Mouse (Mus musculus) limb, embryonic 13.5 days (tissue): Measurements from ENCODE around the gene Gtf2ird2. TPM values are rescaled to one million over a fixed set of nuclear protein-coding genes. Genes with fewer than 3 reads are reported as not detected.

Experiments used
- ATAC-seq: fragments of 200-750 bp; cut with Nextera tagmentation; 2 replicates; pipeline ENCODE4 v1.8.0; 2017; ENCODE audit warnings: low read depth, moderate number of reproducible peaks, moderate TSS enrichment; ENCODE audit not compliant: low FRiP score
- H3K27ac ChIP-seq: fragments of 300-500 bp; sonication (generic); 2 replicates; pipeline ENCODE4 v1.5.1; 2015; ENCODE audit warnings: inconsistent platforms, mild to moderate bottlenecking, moderate library complexity
- H3K27me3 ChIP-seq: fragments of 300-500 bp; sonication (generic); 2 replicates; pipeline ENCODE4 v1.6.1; 2015; ENCODE audit warnings: mild to moderate bottlenecking, inconsistent platforms
- H3K36me3 ChIP-seq: fragments of 300-500 bp; sonication (generic); 2 replicates; pipeline ENCODE4 v1.6.1; 2015; ENCODE audit warnings: inconsistent platforms, mild to moderate bottlenecking, moderate library complexity
- H3K4me1 ChIP-seq: fragments of 300-500 bp; sonication (generic); 2 replicates; pipeline ENCODE4 v1.6.1; 2015; ENCODE audit warnings: inconsistent platforms
- H3K4me2 ChIP-seq: fragments of 300-500 bp; sonication (generic); replicated peaks from 2 replicates; pipeline ENCODE4 v1.6.1; 2015; ENCODE audit warnings: inconsistent platforms, mild to moderate bottlenecking, moderate library complexity
- H3K4me3 ChIP-seq: fragments of 300-500 bp; sonication (generic); 2 replicates; pipeline ENCODE4 v1.5.1; 2015; ENCODE audit warnings: moderate library complexity, mild to moderate bottlenecking, inconsistent platforms
- H3K9ac ChIP-seq: fragments of 300-500 bp; sonication (generic); 2 replicates; pipeline ENCODE4 v1.6.1; 2015; ENCODE audit warnings: mild to moderate bottlenecking, inconsistent platforms
- H3K9me3 ChIP-seq: fragments of 300-500 bp; sonication (generic); 2 replicates; pipeline ENCODE4 v1.6.1; 2016; ENCODE audit warnings: inconsistent platforms
- WGBS: fragments of 180-500 bp; shearing (Covaris S2); methylation state at CpG from one replicate; pipeline ENCODE4 v1.1.7; 2015; 5-methylcytosine and 5-hydroxymethylcytosine counted together
- polyA plus RNA-seq: library from polyadenylated mRNA; unstranded; fragments of >200 nt; fragmentation: Nextera tagmentation; extraction: Ambion mirVana; gene quantifications from 2 replicates; pipeline ENCODE4 v1.2.1, GENCODE M21; 2015

The Gtf2ird2 gene
- polyA plus RNA-seq, 1 experiment from 2014 or later, result 11.0 TPM

DNA sequence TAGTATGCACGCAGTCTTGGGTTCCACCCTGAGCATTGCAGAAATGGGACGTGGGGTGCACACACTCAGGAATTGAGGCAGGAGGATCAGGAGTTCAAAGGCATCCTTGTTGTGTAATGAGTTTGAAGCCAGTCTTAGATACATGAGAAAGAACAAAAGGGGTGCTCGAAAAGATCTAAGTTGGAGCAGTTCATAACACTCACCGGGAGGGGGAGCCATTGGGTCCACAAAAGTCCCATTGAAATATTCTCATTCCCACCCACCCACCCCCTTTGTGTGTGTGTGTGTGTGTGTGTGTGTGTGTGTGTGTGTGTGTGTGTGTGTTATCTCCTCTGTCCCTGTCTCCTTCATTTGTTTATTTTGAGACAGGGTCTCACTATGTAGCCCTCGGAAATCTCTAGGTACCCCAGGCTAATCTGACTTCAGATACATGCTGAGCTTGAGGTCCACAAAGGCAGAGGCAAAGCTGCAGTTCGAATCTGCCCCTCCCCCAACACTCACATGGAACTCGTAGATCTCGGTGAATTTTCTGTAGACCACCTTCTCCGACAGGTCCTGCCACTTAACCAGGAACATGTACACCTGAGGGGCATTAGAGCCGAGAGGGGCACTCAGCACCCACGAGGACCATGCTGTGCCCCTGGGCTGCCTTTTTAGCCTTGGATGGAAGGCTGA is 43.9 kb downstream of the Gtf2ird2 start:
- Histone ChIP-seq H3K4me2 (no peak overlapping the region), H3K27me3 (peaks cover 7% of the 10 kb centered on the region), H3K27ac (no peak overlapping the region), H3K4me3 (no peak overlapping the region), H3K4me1 (peaks cover 22% of the 10 kb centered on the region), H3K36me3 (no peaks in the 10 kb centered on the region), H3K9me3 (no peaks in the 10 kb centered on the region), H3K9ac (no peak overlapping the region)
- ATAC-seq, result no peak
- WGBS, result 33% methylated on average over 11 of the region's 11 CpGs

- Histone ChIP-seq H3K9me3 (no peaks in the 10 kb centered on the region), H3K27ac (no peak overlapping the region), H3K4me1 (peaks cover 27% of the 10 kb centered on the region), H3K27me3 (peaks cover 3% of the 10 kb centered on the region; the same call in 1 of the 2 replicates), H3K4me3 (no peak overlapping the region), H3K4me2 (no peak overlapping the region), H3K9ac (no peak overlapping the region), H3K36me3 (no peaks in the 10 kb centered on the region)
- 83% methylated on average over 6 of the region's 6 CpGs for WGBS
- ATAC-seq, result no peak
Observed at GRCm38 (mm10) chr5:134228249-134228638, 44.4 kb downstream of the Gtf2ird2 start.

GRCm38 (mm10) chr5:134229391-134229790 is 45.6 kb downstream of the Gtf2ird2 start, which contains the start of gene Ncf1:
TSS of gene Ncf1 (minus strand) at chr5:134229625.
- Histone ChIP-seq H3K27ac (no peak within 1 kb of the TSS), H3K4me1 (peaks cover 39% of the 10 kb centered on the region), H3K4me3 (no peak within 1 kb of the TSS), H3K9ac (no peak within 1 kb of the TSS), H3K36me3 (no peaks in the 10 kb centered on the region), H3K4me2 (no peak within 1 kb of the TSS), H3K9me3 (no peaks in the 10 kb centered on the region), H3K27me3 (no peaks in the 10 kb centered on the region)
- WGBS, result 85% methylated on average over 7 of the region's 7 CpGs
- ATAC-seq, result no peak

DNA sequence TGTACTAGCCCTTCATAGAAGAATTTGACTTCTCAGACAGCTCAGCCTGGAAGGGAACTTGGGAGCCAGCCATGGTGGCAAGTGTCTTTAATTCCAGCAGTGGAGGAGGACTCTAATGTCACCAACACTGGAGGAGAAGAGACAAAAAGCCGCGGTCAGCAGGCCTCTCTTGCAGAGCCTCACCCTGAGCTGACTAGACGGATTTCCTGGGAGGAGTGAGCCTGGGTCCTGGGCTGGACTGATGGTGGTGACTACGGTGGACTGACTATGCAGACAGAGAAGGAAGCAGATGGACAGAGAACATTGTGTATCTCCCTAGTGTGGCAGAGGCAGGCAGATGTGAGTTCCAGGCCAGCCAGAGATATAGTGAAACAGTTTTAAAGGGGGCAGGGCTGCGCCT is 47.6 kb downstream of the Gtf2ird2 start:
- Histone ChIP-seq H3K4me1 (peaks cover 53% of the 10 kb centered on the region), H3K9ac (no peak overlapping the region), H3K4me3 (no peak overlapping the region), H3K9me3 (no peaks in the 10 kb centered on the region), H3K36me3 (peaks cover 9% of the 10 kb centered on the region), H3K4me2 (no peak overlapping the region), H3K27ac (no peak overlapping the region), H3K27me3 (no peaks in the 10 kb centered on the region)
- WGBS, result 82% methylated on average over 5 of the region's 5 CpGs
- no peak for ATAC-seq

DNA sequence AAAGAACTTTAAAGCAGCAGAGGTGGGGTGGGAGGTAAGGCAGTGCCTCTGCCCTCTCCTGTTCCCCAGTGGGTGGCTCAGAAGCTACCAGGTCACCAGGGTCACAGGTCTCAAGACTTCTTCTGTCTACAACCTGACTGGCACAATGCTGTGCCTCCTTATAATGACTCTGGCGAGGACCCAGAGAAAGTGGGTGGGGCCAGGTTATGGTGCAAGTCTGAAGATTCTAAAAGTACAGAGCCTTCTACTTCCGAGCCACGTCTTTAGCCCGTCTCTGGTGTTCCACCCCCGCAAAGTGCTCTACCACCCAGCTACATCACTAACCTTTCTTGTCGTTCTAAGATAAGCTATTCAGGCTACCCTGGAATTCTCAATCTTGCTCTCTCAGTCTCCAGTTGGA is 48.3 kb downstream of the Gtf2ird2 start:
- Histone ChIP-seq H3K9me3 (no peaks in the 10 kb centered on the region), H3K4me3 (no peak overlapping the region), H3K4me2 (no peak overlapping the region), H3K4me1 (peaks cover 50% of the 10 kb centered on the region), H3K27me3 (no peaks in the 10 kb centered on the region), H3K36me3 (peaks cover 16% of the 10 kb centered on the region), H3K27ac (no peak overlapping the region), H3K9ac (no peak overlapping the region)
- WGBS, result 54% methylated on average over 6 of the region's 6 CpGs
- no peak for ATAC-seq

GRCm38 (mm10) chr5:134232568-134232967 is 48.7 kb downstream of the Gtf2ird2 start:
- no peaks in the 10 kb centered on the region for H3K27me3 ChIP-seq
- peaks cover 47% of the 10 kb centered on the region for H3K4me1 ChIP-seq
- no peaks in the 10 kb centered on the region for H3K9me3 ChIP-seq
- ATAC-seq, result no peak
- peaks cover 21% of the 10 kb centered on the region for H3K36me3 ChIP-seq
- H3K4me2 ChIP-seq, result no peak overlapping the region
- 13% methylated on average over 7 of the region's 7 CpGs for WGBS
- no peak overlapping the region for H3K27ac ChIP-seq
- no peak overlapping the region for H3K4me3 ChIP-seq
- H3K9ac ChIP-seq, result no peak overlapping the region

DNA sequence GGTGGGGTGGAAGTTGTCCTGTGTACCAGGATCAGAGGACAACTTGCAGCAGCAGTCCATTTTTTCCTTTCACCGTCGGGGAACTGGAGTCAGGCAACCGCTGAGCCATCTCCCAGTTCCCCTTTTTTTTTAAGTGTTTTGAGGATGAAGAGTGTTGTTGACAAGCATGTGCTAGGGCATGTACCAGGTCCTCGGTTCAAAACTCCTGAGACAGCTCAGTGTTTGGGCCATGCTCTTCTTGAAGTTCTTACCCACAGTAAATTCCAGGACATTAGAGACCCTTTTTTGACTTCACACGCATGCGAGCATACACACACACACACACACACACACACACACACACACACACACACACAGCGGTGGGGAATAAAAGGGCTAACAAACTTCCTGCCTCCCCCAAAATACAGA is 49.4 kb downstream of the Gtf2ird2 start:
- Histone ChIP-seq H3K9me3 (no peaks in the 10 kb centered on the region), H3K27me3 (no peaks in the 10 kb centered on the region), H3K36me3 (peaks cover 28% of the 10 kb centered on the region), H3K4me2 (no peak overlapping the region), H3K4me3 (no peak overlapping the region), H3K9ac (no peak overlapping the region), H3K27ac (no peak overlapping the region), H3K4me1 (peaks cover 47% of the 10 kb centered on the region)
- 31% methylated on average over 7 of the region's 7 CpGs for WGBS
- no peak for ATAC-seq

DNA sequence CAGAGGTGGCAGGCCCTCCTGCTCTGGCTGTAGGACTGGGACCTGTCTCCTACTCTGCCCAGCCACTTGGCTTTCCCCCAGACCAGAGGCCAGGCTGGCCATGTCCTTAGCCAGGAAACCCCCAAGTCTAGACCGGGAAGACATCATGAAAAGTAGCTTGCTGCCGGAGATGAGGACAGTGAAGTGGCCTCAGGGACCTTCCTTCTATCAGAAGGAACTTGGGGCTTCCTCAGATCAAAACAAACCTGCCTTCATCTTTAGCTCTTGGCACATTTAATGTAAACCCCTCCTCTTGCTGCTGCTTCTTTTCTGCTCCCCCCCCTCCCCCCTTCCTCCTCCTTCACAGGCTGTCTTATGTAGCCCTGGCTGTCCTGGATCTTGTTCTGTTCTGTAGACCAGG is 50.4 kb downstream of the Gtf2ird2 start:
- no peaks in the 10 kb centered on the region for H3K9me3 ChIP-seq
- H3K36me3 ChIP-seq, result peaks cover 37% of the 10 kb centered on the region
- no peak overlapping the region for H3K9ac ChIP-seq
- H3K4me2 ChIP-seq, result no peak overlapping the region
- peak overlapping the region; percentile 6; the same call in 1 of the 2 replicates for H3K27ac ChIP-seq
- WGBS, result 57% methylated on average over 2 of the region's 2 CpGs
- H3K4me1 ChIP-seq, result peaks cover 47% of the 10 kb centered on the region
- H3K27me3 ChIP-seq, result no peaks in the 10 kb centered on the region
- no peak overlapping the region for H3K4me3 ChIP-seq
- ATAC-seq, result no peak

GRCm38 (mm10) chr5:134235111-134235510 is 51.3 kb downstream of the Gtf2ird2 start:
- H3K9me3 ChIP-seq, result no peaks in the 10 kb centered on the region
- H3K4me3 ChIP-seq, result no peak overlapping the region
- ATAC-seq, result peak; percentile 20; the same call in 1 of the 2 replicates
- no peak overlapping the region for H3K4me2 ChIP-seq
- WGBS, result 14% methylated on average over 6 of the region's 6 CpGs
- peaks cover 47% of the 10 kb centered on the region for H3K4me1 ChIP-seq
- H3K27me3 ChIP-seq, result no peaks in the 10 kb centered on the region
- peak overlapping the region; percentile 82 for H3K27ac ChIP-seq
- peak overlapping the region; percentile 35; the same call in 1 of the 2 replicates for H3K9ac ChIP-seq
- H3K36me3 ChIP-seq, result peaks cover 46% of the 10 kb centered on the region

GRCm38 (mm10) chr5:134236241-134236640 is 52.4 kb downstream of the Gtf2ird2 start:
- no peak overlapping the region for H3K4me2 ChIP-seq
- no peak overlapping the region for H3K4me3 ChIP-seq
- H3K27me3 ChIP-seq, result no peaks in the 10 kb centered on the region
- WGBS, result 87% methylated on average over 3 of the region's 3 CpGs
- H3K27ac ChIP-seq, result peak overlapping the region; percentile 6; the same call in 1 of the 2 replicates
- H3K9me3 ChIP-seq, result no peaks in the 10 kb centered on the region
- H3K4me1 ChIP-seq, result peaks cover 47% of the 10 kb centered on the region
- no peak for ATAC-seq
- H3K36me3 ChIP-seq, result peaks cover 58% of the 10 kb centered on the region
- no peak overlapping the region for H3K9ac ChIP-seq

DNA sequence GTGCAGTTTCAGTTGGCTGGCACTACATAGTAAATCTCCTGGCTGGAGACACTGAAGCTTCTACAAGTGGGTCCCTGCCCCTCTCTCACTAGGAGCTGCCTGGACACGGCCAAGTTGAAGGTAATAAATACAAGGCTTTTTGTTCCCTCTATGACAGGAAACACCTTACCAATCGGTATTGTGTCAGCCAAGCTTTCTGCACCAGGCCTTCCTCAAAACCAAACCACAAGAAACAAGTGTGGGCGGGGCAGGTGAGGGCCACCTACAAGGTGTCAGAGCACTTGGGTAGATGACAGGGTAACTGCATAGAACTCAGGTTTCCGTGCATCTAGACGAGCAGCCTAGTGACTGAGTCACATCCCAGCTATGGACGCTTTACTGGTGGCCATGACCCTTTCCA is 53.0 kb downstream of the Gtf2ird2 start:
- no peak for ATAC-seq
- no peaks in the 10 kb centered on the region for H3K9me3 ChIP-seq
- H3K27ac ChIP-seq, result no peak overlapping the region
- no peak overlapping the region for H3K4me2 ChIP-seq
- H3K4me3 ChIP-seq, result no peak overlapping the region
- H3K4me1 ChIP-seq, result peaks cover 47% of the 10 kb centered on the region
- H3K9ac ChIP-seq, result no peak overlapping the region
- 81% methylated on average over 6 of the region's 6 CpGs for WGBS
- no peaks in the 10 kb centered on the region for H3K27me3 ChIP-seq
- H3K36me3 ChIP-seq, result peaks cover 63% of the 10 kb centered on the region

GRCm38 (mm10) chr5:134237508-134237907 is 53.7 kb downstream of the Gtf2ird2 start:
- ATAC-seq, result no peak
- Histone ChIP-seq H3K27ac (no peak overlapping the region), H3K36me3 (peaks cover 70% of the 10 kb centered on the region), H3K4me3 (no peak overlapping the region), H3K4me1 (peaks cover 42% of the 10 kb centered on the region), H3K27me3 (no peaks in the 10 kb centered on the region), H3K9ac (no peak overlapping the region), H3K4me2 (no peak overlapping the region), H3K9me3 (no peaks in the 10 kb centered on the region)
- 94% methylated on average over 11 of the region's 11 CpGs for WGBS
